Mouse (Mus musculus) thymus, adult 2 months (tissue): ENCODE data around the gene Ttc9b. TPM values are rescaled to one million over a fixed set of nuclear protein-coding genes. Genes with fewer than 3 reads are reported as not detected.
A peak's percentile ranks its signal among the peaks of the same experiment; 100 is the strongest.

Experiments used
- DNase-seq: peaks from one replicate; pipeline ENCODE4 v3.0.0; 2021
- H3K27ac ChIP-seq: fragments of 200-500 bp; 2 replicates; pipeline ENCODE4 v1.5.1; 2012; ENCODE audit warnings: low read length, control low read depth; ENCODE audit not compliant: control insufficient read depth, insufficient read depth
- H3K27me3 ChIP-seq: fragments of 200-500 bp; 2 replicates; pipeline ENCODE4 v1.6.1; 2012; ENCODE audit warnings: mild to moderate bottlenecking, low read length, moderate library complexity, mixed read lengths; ENCODE audit not compliant: control insufficient read depth, insufficient read depth
- H3K36me3 ChIP-seq: fragments of 200-500 bp; 2 replicates; pipeline ENCODE4 v1.6.1; 2012; ENCODE audit warnings: mild to moderate bottlenecking, low read length, moderate library complexity; ENCODE audit not compliant: control insufficient read depth, insufficient read depth
- H3K4me1 ChIP-seq: fragments of 200-500 bp; replicated peaks from 2 replicates; pipeline ENCODE4 v1.6.1; 2012; ENCODE audit warnings: low read length; ENCODE audit not compliant: control insufficient read depth, insufficient read depth
- H3K4me3 ChIP-seq: fragments of 200-500 bp; 2 replicates; pipeline ENCODE4 v1.5.1; 2012; ENCODE audit warnings: mild to moderate bottlenecking, low read length, control low read depth, moderate library complexity; ENCODE audit not compliant: control insufficient read depth, insufficient read depth
- CTCF ChIP-seq: fragments of 200-500 bp; IDR thresholded peaks from 2 replicates; pipeline ENCODE4 v1.5.1; 2012; ENCODE audit warnings: mild to moderate bottlenecking, control low read depth, low read length, moderate library complexity, borderline replicate concordance; ENCODE audit not compliant: control insufficient read depth, poor library complexity, insufficient read depth; ENCODE audit errors: extremely low read depth
- POLR2A ChIP-seq: fragments of 200-500 bp; IDR thresholded peaks from 2 replicates; pipeline ENCODE4 v1.6.1; 2012; ENCODE audit warnings: mild to moderate bottlenecking, low read length, control low read depth, moderate library complexity; ENCODE audit not compliant: control insufficient read depth, poor library complexity, insufficient read depth; ENCODE audit errors: extremely low read depth
- WGBS: fragments of 180-500 bp; shearing (Covaris S2); methylation state at CpG from one replicate; pipeline ENCODE4 v1.1.7; 2018; 5-methylcytosine and 5-hydroxymethylcytosine counted together
- polyA plus RNA-seq: library from polyadenylated mRNA; depleted of rRNA; stranded (reverse); fragments of >200 nt; gene quantifications from 2 replicates; pipeline ENCODE4 v1.2.3, GENCODE M21; 2012

Ttc9b gene
- polyA plus RNA-seq, 1 experiment = not detected

- no peaks in the 10 kb centered on the region for H3K36me3 ChIP-seq
- no peak overlapping the region for H3K4me3 ChIP-seq
- peaks cover 5% of the 10 kb centered on the region; the same call in 1 of the 2 replicates for H3K27me3 ChIP-seq
- H3K27ac ChIP-seq = no peak overlapping the region
- no peak for TF ChIP-seq CTCF
- no peak for TF ChIP-seq POLR2A
- 65% methylated on average over 20 of the region's 20 CpGs for WGBS
- H3K4me1 ChIP-seq = no peaks in the 10 kb centered on the region
- peak; percentile 26 for DNase-seq
Measured at GRCm38 (mm10) chr7:27654607-27655276, 1.0 kb downstream of the Ttc9b start.

DNA sequence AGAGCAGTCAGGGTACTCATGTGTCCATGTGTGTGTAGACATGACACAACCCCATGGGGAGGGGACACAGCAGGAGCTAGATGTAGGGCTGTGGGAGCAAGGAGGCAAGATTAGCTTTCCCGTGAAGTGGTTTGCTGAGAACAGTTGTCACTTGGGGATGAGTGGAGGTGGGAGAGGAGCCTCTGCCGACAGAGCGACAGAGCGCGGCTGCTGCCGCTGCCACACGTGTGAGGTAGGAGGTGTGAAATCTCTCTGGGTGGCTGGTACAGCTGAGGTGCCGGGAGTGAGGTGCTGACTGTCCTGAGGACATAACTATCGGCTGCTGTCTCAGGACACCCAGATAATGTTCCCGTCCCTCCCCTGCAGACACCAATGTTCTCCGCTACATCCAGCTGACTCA is 1.8 kb downstream of the Ttc9b start:
- Histone ChIP-seq H3K4me3 (no peak overlapping the region), H3K27me3 (peaks cover 5% of the 10 kb centered on the region; the same call in 1 of the 2 replicates), H3K4me1 (no peaks in the 10 kb centered on the region), H3K27ac (no peak overlapping the region), H3K36me3 (no peaks in the 10 kb centered on the region)
- TF ChIP-seq CTCF (no peak), POLR2A (no peak)
- no peak for DNase-seq
- WGBS = 52% methylated on average over 11 of the region's 11 CpGs

DNA sequence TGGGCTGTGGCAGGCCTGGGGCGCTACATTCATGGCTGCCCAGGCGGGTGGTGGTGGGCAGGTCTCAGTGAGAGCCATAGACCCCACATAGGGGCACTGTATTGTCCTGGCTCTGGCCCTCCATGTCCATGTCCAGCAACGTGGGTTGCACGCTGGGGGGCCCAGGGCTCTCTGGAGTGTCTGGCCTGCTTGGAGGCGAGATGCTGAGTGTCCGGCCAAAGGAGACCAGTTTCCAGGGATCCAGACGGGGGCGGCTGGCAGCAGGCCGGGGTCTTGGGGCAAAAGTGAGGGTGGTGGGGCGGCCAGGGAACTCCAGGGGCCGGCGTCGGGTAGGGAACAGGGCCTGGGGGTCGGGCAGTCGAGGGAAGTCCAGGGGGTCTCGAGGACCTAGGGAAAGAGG is 2.9 kb downstream of the Ttc9b start:
- TF ChIP-seq CTCF = no peak
- no peak for TF ChIP-seq POLR2A
- no peaks in the 10 kb centered on the region for H3K36me3 ChIP-seq
- no peak overlapping the region for H3K4me3 ChIP-seq
- peaks cover 5% of the 10 kb centered on the region; the same call in 1 of the 2 replicates for H3K27me3 ChIP-seq
- no peak for DNase-seq
- no peaks in the 10 kb centered on the region for H3K4me1 ChIP-seq
- 95% methylated on average over 16 of the region's 16 CpGs for WGBS
- H3K27ac ChIP-seq = no peak overlapping the region

GRCm38 (mm10) chr7:27657824-27658395 is 4.2 kb downstream of the Ttc9b start:
- Histone ChIP-seq H3K27ac (no peak overlapping the region), H3K36me3 (no peaks in the 10 kb centered on the region), H3K4me3 (no peak overlapping the region), H3K27me3 (peaks cover 5% of the 10 kb centered on the region; the same call in 1 of the 2 replicates), H3K4me1 (no peaks in the 10 kb centered on the region)
- WGBS = 46% methylated on average over 53 of the region's 53 CpGs
- no peak for DNase-seq
- TF ChIP-seq POLR2A = no peak
- TF ChIP-seq CTCF = no peak

GRCm38 (mm10) chr7:27658712-27659663 is 5.3 kb downstream of the Ttc9b start:
- H3K36me3 ChIP-seq = no peaks in the 10 kb centered on the region
- H3K27ac ChIP-seq = no peak overlapping the region
- H3K4me1 ChIP-seq = no peaks in the 10 kb centered on the region
- TF ChIP-seq CTCF (no peak), POLR2A (no peak)
- H3K27me3 ChIP-seq = peaks cover 3% of the 10 kb centered on the region; the same call in 1 of the 2 replicates
- H3K4me3 ChIP-seq = no peak overlapping the region
- DNase-seq = no peak
- WGBS = 72% methylated on average over 14 of the region's 14 CpGs

DNA sequence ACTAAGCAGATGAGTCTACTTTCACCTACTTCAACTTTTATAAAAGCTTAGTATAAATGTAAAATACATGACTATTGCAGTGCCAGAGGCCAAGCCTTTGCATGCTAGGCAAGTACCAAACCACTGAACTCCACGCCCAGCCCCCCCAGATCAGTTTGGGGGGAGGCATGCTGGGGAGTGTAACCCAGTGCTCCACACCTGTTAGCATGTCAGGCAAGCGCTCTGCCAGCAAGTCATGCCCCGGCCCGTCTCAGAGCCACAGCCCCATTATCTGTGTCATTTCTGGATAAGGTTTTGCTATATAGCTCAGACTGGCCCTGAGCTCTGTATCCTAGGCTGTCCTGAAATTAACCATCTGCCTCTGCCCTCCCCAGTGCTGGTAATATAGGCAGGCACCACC is 8.3 kb downstream of the Ttc9b start:
- WGBS = 91% methylated on average over 4 of the region's 4 CpGs

More for the DNA sequence above, 8.3 kb downstream of the Ttc9b start:
- Histone ChIP-seq H3K4me1 (no peaks in the 10 kb centered on the region), H3K27me3 (no peaks in the 10 kb centered on the region; the same call in 1 of the 2 replicates), H3K4me3 (no peak overlapping the region), H3K36me3 (no peaks in the 10 kb centered on the region), H3K27ac (no peak overlapping the region)
- no peak for DNase-seq
- TF ChIP-seq CTCF (no peak), POLR2A (no peak)
